Mouse (Mus musculus) intestine, postnatal 0 days (tissue): ENCODE data around the gene Sstr5. TPM values are rescaled to one million over a fixed set of nuclear protein-coding genes. Genes with fewer than 3 reads are reported as not detected.

Experiments
- ATAC-seq: fragments of 200-750 bp; cut with Nextera tagmentation; 2 replicates; pipeline ENCODE4 v1.8.0; 2017; ENCODE audit warnings: mild to moderate bottlenecking, moderate TSS enrichment, moderate library complexity
- H3K27ac ChIP-seq: fragments of 300-500 bp; sonication (generic); 2 replicates; pipeline ENCODE4 v1.5.1; 2014; ENCODE audit warnings: mild to moderate bottlenecking, low read depth, low read length, moderate library complexity
- H3K27me3 ChIP-seq: fragments of 300-500 bp; sonication (generic); replicated peaks from 2 replicates; pipeline ENCODE4 v1.6.1; 2014; ENCODE audit warnings: low read length, mixed read lengths; ENCODE audit not compliant: control insufficient read depth, insufficient read depth
- H3K36me3 ChIP-seq: fragments of 300-500 bp; sonication (generic); 2 replicates; pipeline ENCODE4 v1.6.1; 2014; ENCODE audit warnings: mild to moderate bottlenecking, moderate library complexity; ENCODE audit not compliant: control insufficient read depth, insufficient read depth
- H3K4me1 ChIP-seq: fragments of 300-500 bp; sonication (generic); replicated peaks from 2 replicates; pipeline ENCODE4 v1.6.1; 2014; ENCODE audit warnings: antibody characterized with exemption, low read length, mixed read lengths; ENCODE audit not compliant: control insufficient read depth, insufficient read depth
- H3K4me2 ChIP-seq: fragments of 300-500 bp; sonication (generic); replicated peaks from 2 replicates; pipeline ENCODE4 v1.6.1; 2014; ENCODE audit warnings: low read depth, mild to moderate bottlenecking, moderate library complexity
- H3K4me3 ChIP-seq: fragments of 300-500 bp; sonication (generic); 2 replicates; pipeline ENCODE4 v1.5.1; 2014; ENCODE audit warnings: low read depth, low read length
- H3K9ac ChIP-seq: fragments of 300-500 bp; sonication (generic); 2 replicates; pipeline ENCODE4 v1.6.1; 2014; ENCODE audit warnings: mild to moderate bottlenecking, low read depth, low read length
- H3K9me3 ChIP-seq: fragments of 300-500 bp; sonication (generic); 2 replicates; pipeline ENCODE4 v1.6.1; 2016; ENCODE audit warnings: mixed run types; ENCODE audit not compliant: control insufficient read depth
- CTCF ChIP-seq: sonication (generic); IDR thresholded peaks from 2 replicates; pipeline ENCODE4 v1.5.1; 2016; ENCODE audit warnings: low read depth, mild to moderate bottlenecking, control low read depth, antibody characterized with exemption, moderate library complexity
- WGBS: fragments of 180-500 bp; shearing (Covaris S2); extraction: QIAGEN DNeasy Blood & Tissue Kit; methylation state at CpG from one replicate; pipeline ENCODE4 v1.1.7; 2014; 5-methylcytosine and 5-hydroxymethylcytosine counted together
- polyA plus RNA-seq: library from polyadenylated mRNA; unstranded; fragments of >200 nt; fragmentation: Nextera tagmentation; extraction: Ambion mirVana; gene quantifications from 2 replicates; pipeline ENCODE4 v1.2.1, GENCODE M21; 2015

Gene Sstr5
- polyA plus RNA-seq, 1 experiment from 2014 or later: 0.64 TPM

- H3K27me3 ChIP-seq: no peaks in the 10 kb centered on the region
- no peak overlapping the region for H3K4me3 ChIP-seq
- no peak overlapping the region for H3K4me2 ChIP-seq
- no peaks in the 10 kb centered on the region for H3K9me3 ChIP-seq
- 48% methylated on average over 9 of the region's 9 CpGs for WGBS
- no peak overlapping the region for H3K27ac ChIP-seq
- TF ChIP-seq CTCF: no peak
- H3K9ac ChIP-seq: no peak overlapping the region
- no peaks in the 10 kb centered on the region for H3K4me1 ChIP-seq
- no peak for ATAC-seq
- no peaks in the 10 kb centered on the region for H3K36me3 ChIP-seq
Measured at GRCm38 (mm10) chr17:25520492-25520891, 23.4 kb upstream of the Sstr5 start.

GRCm38 (mm10) chr17:25519511-25519910 is 22.4 kb upstream of the Sstr5 start:
- no peak overlapping the region for H3K4me3 ChIP-seq
- WGBS: 81% methylated on average over 5 of the region's 5 CpGs
- H3K4me1 ChIP-seq: no peaks in the 10 kb centered on the region
- no peak for TF ChIP-seq CTCF
- ATAC-seq: no peak
- H3K9me3 ChIP-seq: no peaks in the 10 kb centered on the region
- H3K9ac ChIP-seq: no peak overlapping the region
- H3K36me3 ChIP-seq: no peaks in the 10 kb centered on the region
- no peaks in the 10 kb centered on the region for H3K27me3 ChIP-seq
- no peak overlapping the region for H3K27ac ChIP-seq
- H3K4me2 ChIP-seq: no peak overlapping the region

- Histone ChIP-seq H3K27me3 (no peaks in the 10 kb centered on the region), H3K9ac (no peak overlapping the region), H3K4me2 (no peak overlapping the region), H3K4me1 (no peaks in the 10 kb centered on the region), H3K36me3 (no peaks in the 10 kb centered on the region), H3K9me3 (no peaks in the 10 kb centered on the region), H3K4me3 (no peak overlapping the region), H3K27ac (no peak overlapping the region)
- TF ChIP-seq CTCF: no peak
- ATAC-seq: no peak
- WGBS: 87% methylated on average over 17 of the region's 17 CpGs
Measured at GRCm38 (mm10) chr17:25518144-25518543, 21.1 kb upstream of the Sstr5 start.

GRCm38 (mm10) chr17:25516315-25516714 is 19.2 kb upstream of the Sstr5 start:
- Histone ChIP-seq H3K27ac (no peak overlapping the region), H3K4me2 (no peak overlapping the region), H3K4me1 (no peaks in the 10 kb centered on the region), H3K27me3 (no peaks in the 10 kb centered on the region), H3K4me3 (no peak overlapping the region), H3K9ac (no peak overlapping the region), H3K36me3 (no peaks in the 10 kb centered on the region), H3K9me3 (no peaks in the 10 kb centered on the region)
- ATAC-seq: no peak
- WGBS: 25% methylated on average over 5 of the region's 5 CpGs
- TF ChIP-seq CTCF: no peak

GRCm38 (mm10) chr17:25514055-25514454 is 17.0 kb upstream of the Sstr5 start:
- H3K27ac ChIP-seq: no peak overlapping the region
- no peak overlapping the region for H3K4me3 ChIP-seq
- TF ChIP-seq CTCF: no peak
- H3K9ac ChIP-seq: no peak overlapping the region
- no peaks in the 10 kb centered on the region for H3K36me3 ChIP-seq
- no peak for ATAC-seq
- no peaks in the 10 kb centered on the region for H3K27me3 ChIP-seq
- no peaks in the 10 kb centered on the region for H3K4me1 ChIP-seq
- 84% methylated on average over 2 of the region's 2 CpGs for WGBS
- H3K9me3 ChIP-seq: no peaks in the 10 kb centered on the region
- H3K4me2 ChIP-seq: no peak overlapping the region

GRCm38 (mm10) chr17:25511876-25512275 is 14.8 kb upstream of the Sstr5 start:
- Histone ChIP-seq H3K27ac (no peak overlapping the region), H3K4me2 (no peak overlapping the region), H3K9ac (no peak overlapping the region), H3K36me3 (no peaks in the 10 kb centered on the region), H3K4me3 (no peak overlapping the region), H3K9me3 (no peaks in the 10 kb centered on the region), H3K27me3 (0 out of 2 replicates have a peak, but pooled peaks cover 6% of the 10 kb centered on the region), H3K4me1 (no peaks in the 10 kb centered on the region)
- 74% methylated on average over 3 of the region's 3 CpGs for WGBS
- TF ChIP-seq CTCF: no peak
- no peak for ATAC-seq
